Mouse (Mus musculus) hindbrain, embryonic 15.5 days (tissue): ENCODE data around the gene Stra6. TPM values are rescaled to one million over a fixed set of nuclear protein-coding genes. Genes with fewer than 3 reads are reported as not detected.

Source experiments
- ATAC-seq: fragments of 200-750 bp; cut with Nextera tagmentation; 2 replicates; pipeline ENCODE4 v1.8.0; 2017; ENCODE audit warnings: low read depth, moderate number of reproducible peaks, moderate TSS enrichment; ENCODE audit not compliant: low FRiP score
- H3K27ac ChIP-seq: fragments of 300-500 bp; sonication (generic); replicated peaks from 2 replicates; pipeline ENCODE4 v1.5.1; 2015; ENCODE audit warnings: mild to moderate bottlenecking, inconsistent platforms
- H3K27me3 ChIP-seq: fragments of 300-500 bp; sonication (generic); 2 replicates; pipeline ENCODE4 v1.6.1; 2015; ENCODE audit warnings: control low read depth, inconsistent platforms
- H3K36me3 ChIP-seq: fragments of 300-500 bp; sonication (generic); 2 replicates; pipeline ENCODE4 v1.6.1; 2015; ENCODE audit warnings: control low read depth, inconsistent platforms
- H3K4me1 ChIP-seq: fragments of 300-500 bp; sonication (generic); replicated peaks from 2 replicates; pipeline ENCODE4 v1.6.1; 2015; ENCODE audit warnings: control low read depth, inconsistent platforms
- H3K4me2 ChIP-seq: fragments of 300-500 bp; sonication (generic); 2 replicates; pipeline ENCODE4 v1.6.1; 2015; ENCODE audit warnings: moderate library complexity, mild to moderate bottlenecking, inconsistent platforms
- H3K4me3 ChIP-seq: fragments of 300-500 bp; sonication (generic); 2 replicates; pipeline ENCODE4 v1.5.1; 2015; ENCODE audit warnings: mild to moderate bottlenecking, inconsistent platforms
- H3K9ac ChIP-seq: fragments of 300-500 bp; sonication (generic); 2 replicates; pipeline ENCODE4 v1.6.1; 2015; ENCODE audit warnings: inconsistent platforms
- H3K9me3 ChIP-seq: fragments of 300-500 bp; sonication (generic); 2 replicates; pipeline ENCODE4 v1.6.1; 2016; ENCODE audit warnings: control low read depth, inconsistent platforms
- WGBS: fragments of 180-500 bp; shearing (Covaris S2); methylation state at CpG from one replicate; pipeline ENCODE4 v1.1.7; 2015; 5-methylcytosine and 5-hydroxymethylcytosine counted together
- polyA plus RNA-seq: library from polyadenylated mRNA; unstranded; fragments of >200 nt; fragmentation: Nextera tagmentation; extraction: Ambion mirVana; gene quantifications from 2 replicates; pipeline ENCODE4 v1.2.1, GENCODE M21; 2015

Gene Stra6
- 16.0 and 17.5 TPM in 2 replicates for polyA plus RNA-seq

- H3K36me3 ChIP-seq, result no peaks in the 10 kb centered on the region
- H3K4me3 ChIP-seq, result no peak within 1 kb of the TSS
- H3K27me3 ChIP-seq, result no peaks in the 10 kb centered on the region
- no peak for ATAC-seq
- H3K4me1 ChIP-seq, result peaks cover 65% of the 10 kb centered on the region
- no peak within 1 kb of the TSS for H3K27ac ChIP-seq
- no peak within 1 kb of the TSS for H3K9ac ChIP-seq
- no peak within 1 kb of the TSS for H3K4me2 ChIP-seq
- 24% methylated on average over 3 of the region's 3 CpGs for WGBS
- H3K9me3 ChIP-seq, result no peaks in the 10 kb centered on the region
Observed at GRCm38 (mm10) chr9:58063531-58063930, at the start of gene Stra6. Stra6 (plus strand) TSS chr9:58063788.

DNA sequence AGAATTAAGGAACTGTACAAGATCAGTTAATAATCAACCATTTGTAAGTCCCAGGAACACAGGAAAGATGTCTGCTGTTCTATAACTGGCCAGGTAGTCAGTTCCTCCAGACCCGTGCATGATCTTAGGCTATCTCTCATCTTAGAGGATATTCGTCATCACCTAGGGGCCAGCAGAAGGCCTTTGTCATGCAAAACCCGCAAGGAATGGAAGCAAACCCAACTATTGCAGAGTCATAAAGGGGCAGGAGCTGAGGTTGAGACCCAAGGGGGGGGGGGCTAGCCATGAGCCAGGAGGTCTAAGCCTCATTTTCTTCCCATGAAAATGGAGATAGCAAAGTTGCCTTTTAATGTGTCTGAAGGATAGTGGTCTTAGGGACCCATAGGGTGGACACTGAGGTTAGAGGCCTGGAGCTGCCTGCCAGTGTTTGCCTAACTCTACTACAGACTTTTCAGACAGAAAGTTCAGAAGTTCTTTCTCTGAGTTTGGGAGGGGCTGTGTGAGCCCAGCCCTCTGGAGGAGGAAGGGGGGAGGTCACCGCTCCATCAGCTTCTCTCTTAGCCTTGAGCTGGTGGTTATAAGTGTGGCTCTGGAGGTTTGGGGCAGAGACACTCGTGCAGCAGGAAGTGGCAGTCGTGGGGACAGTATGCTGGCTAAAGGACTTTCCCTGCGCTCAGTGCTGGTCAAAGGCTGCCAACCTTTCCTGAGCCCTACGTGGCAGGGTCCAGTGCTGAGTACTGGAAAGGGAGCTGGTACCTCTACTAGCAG lies 49.0 kb upstream of the Stra6 start:
- Histone ChIP-seq H3K9ac (no peak overlapping the region), H3K4me1 (no peaks in the 10 kb centered on the region; the same call in 1 of the 2 replicates), H3K4me2 (no peak overlapping the region), H3K27ac (no peak overlapping the region), H3K9me3 (no peaks in the 10 kb centered on the region), H3K36me3 (no peaks in the 10 kb centered on the region), H3K4me3 (no peak overlapping the region), H3K27me3 (no peaks in the 10 kb centered on the region)
- 65% methylated on average over 8 of the region's 8 CpGs for WGBS
- ATAC-seq, result no peak

DNA sequence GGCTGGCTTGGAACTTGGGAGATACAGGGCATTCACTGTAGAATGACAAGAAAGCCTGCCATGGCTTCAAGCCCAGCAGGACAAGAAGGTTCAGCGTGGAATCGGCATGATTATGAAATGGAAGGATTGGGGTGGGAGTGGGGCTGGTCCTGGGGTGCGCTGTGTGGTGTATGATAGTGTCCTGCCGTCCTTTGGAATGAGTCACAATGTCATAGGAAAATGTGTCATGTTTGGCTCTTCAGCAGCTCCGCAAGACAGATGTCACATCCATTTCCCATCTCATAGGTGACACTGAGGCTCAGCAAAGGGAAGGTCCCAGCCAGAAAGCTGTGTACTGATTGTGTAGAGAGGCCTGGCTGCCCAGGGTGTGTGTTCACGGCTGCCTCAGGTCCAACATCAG lies 47.7 kb upstream of the Stra6 start:
- H3K36me3 ChIP-seq, result no peaks in the 10 kb centered on the region
- no peak overlapping the region for H3K27ac ChIP-seq
- H3K9ac ChIP-seq, result no peak overlapping the region
- no peak overlapping the region for H3K4me3 ChIP-seq
- no peaks in the 10 kb centered on the region for H3K4me1 ChIP-seq
- WGBS, result 92% methylated on average over 6 of the region's 6 CpGs
- no peaks in the 10 kb centered on the region for H3K9me3 ChIP-seq
- no peaks in the 10 kb centered on the region for H3K27me3 ChIP-seq
- no peak overlapping the region for H3K4me2 ChIP-seq
- no peak for ATAC-seq

- Histone ChIP-seq H3K9me3 (no peaks in the 10 kb centered on the region), H3K4me1 (no peaks in the 10 kb centered on the region), H3K4me2 (no peak overlapping the region), H3K4me3 (no peak overlapping the region), H3K27me3 (no peaks in the 10 kb centered on the region), H3K9ac (no peak overlapping the region), H3K36me3 (no peaks in the 10 kb centered on the region), H3K27ac (no peak overlapping the region)
- ATAC-seq, result no peak
- WGBS, result 77% methylated on average over 3 of the region's 3 CpGs
Observed at GRCm38 (mm10) chr9:58016962-58017361, 46.6 kb upstream of the Stra6 start.

GRCm38 (mm10) chr9:58018385-58018784 lies 45.2 kb upstream of the Stra6 start:
- Histone ChIP-seq H3K27ac (no peak overlapping the region), H3K36me3 (no peaks in the 10 kb centered on the region), H3K9me3 (no peaks in the 10 kb centered on the region), H3K4me1 (no peaks in the 10 kb centered on the region), H3K9ac (no peak overlapping the region), H3K4me2 (no peak overlapping the region), H3K4me3 (no peak overlapping the region), H3K27me3 (no peaks in the 10 kb centered on the region)
- WGBS, result 87% methylated on average over 5 of the region's 5 CpGs
- no peak for ATAC-seq

DNA sequence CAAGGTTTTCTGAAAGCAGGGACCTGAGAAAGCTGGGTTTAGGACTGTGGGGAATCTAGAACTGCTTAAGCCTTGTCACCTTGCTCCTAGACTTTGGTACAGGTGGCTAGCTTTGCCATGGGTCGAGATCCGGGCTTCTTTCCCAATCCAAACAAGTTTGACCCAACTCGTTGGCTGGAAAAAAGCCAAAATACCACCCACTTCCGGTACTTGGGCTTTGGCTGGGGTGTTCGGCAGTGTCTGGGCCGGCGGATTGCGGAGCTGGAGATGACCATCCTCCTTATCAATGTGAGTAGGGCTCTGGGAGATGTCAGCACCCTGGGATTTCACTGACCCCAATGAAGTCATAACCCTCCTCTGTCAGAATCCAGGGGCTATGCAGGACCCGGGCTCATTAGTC lies 37.6 kb upstream of the Stra6 start:
- no peak overlapping the region for H3K4me3 ChIP-seq
- no peaks in the 10 kb centered on the region for H3K27me3 ChIP-seq
- no peaks in the 10 kb centered on the region for H3K4me1 ChIP-seq
- 94% methylated on average over 9 of the region's 9 CpGs for WGBS
- no peak for ATAC-seq
- H3K4me2 ChIP-seq, result no peak overlapping the region
- H3K9me3 ChIP-seq, result no peaks in the 10 kb centered on the region
- no peak overlapping the region for H3K9ac ChIP-seq
- H3K36me3 ChIP-seq, result no peaks in the 10 kb centered on the region
- H3K27ac ChIP-seq, result no peak overlapping the region

GRCm38 (mm10) chr9:58027426-58028180 lies 36.0 kb upstream of the Stra6 start:
- no peak for ATAC-seq
- H3K36me3 ChIP-seq, result no peaks in the 10 kb centered on the region
- H3K4me3 ChIP-seq, result no peak overlapping the region
- H3K4me2 ChIP-seq, result no peak overlapping the region
- H3K9me3 ChIP-seq, result no peaks in the 10 kb centered on the region
- no peaks in the 10 kb centered on the region for H3K4me1 ChIP-seq
- whole genome bisulfite sequencing, result 51% methylated on average over 2 of the region's 2 CpGs
- no peak overlapping the region for H3K9ac ChIP-seq
- no peaks in the 10 kb centered on the region for H3K27me3 ChIP-seq
- H3K27ac ChIP-seq, result no peak overlapping the region

GRCm38 (mm10) chr9:58028841-58029240 lies 34.7 kb upstream of the Stra6 start:
- no peaks in the 10 kb centered on the region for H3K4me1 ChIP-seq
- ATAC-seq, result no peak
- H3K9me3 ChIP-seq, result no peaks in the 10 kb centered on the region
- 75% methylated on average over 5 of the region's 5 CpGs for WGBS
- no peak overlapping the region for H3K9ac ChIP-seq
- no peaks in the 10 kb centered on the region for H3K27me3 ChIP-seq
- H3K27ac ChIP-seq, result no peak overlapping the region
- no peaks in the 10 kb centered on the region for H3K36me3 ChIP-seq
- no peak overlapping the region for H3K4me3 ChIP-seq
- no peak overlapping the region for H3K4me2 ChIP-seq

DNA sequence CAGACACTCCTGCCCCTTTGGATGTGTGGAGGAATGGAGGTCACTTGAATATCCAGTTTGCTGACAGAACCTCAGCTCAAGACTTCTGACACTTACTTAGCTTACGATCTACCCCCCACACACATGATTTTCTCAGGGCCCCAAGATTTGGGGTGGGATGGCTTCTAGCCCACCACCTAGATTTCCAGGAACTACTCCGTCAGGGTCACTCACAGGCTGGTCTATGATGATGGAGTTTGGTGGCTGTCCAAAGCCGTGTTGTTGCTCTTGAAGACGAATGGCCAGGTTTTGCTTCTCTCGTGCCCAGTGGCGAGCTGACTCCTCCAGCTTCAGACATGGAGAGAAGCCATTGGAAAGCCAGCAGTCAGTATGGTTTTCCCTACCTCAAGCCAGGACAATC lies 34.0 kb upstream of the Stra6 start:
- Histone ChIP-seq H3K27ac (no peak overlapping the region), H3K4me2 (no peak overlapping the region), H3K4me1 (no peaks in the 10 kb centered on the region), H3K9ac (no peak overlapping the region), H3K36me3 (no peaks in the 10 kb centered on the region), H3K4me3 (no peak overlapping the region), H3K9me3 (no peaks in the 10 kb centered on the region), H3K27me3 (no peaks in the 10 kb centered on the region)
- 84% methylated on average over 6 of the region's 6 CpGs for WGBS
- no peak for ATAC-seq

GRCm38 (mm10) chr9:58031895-58032294 lies 31.7 kb upstream of the Stra6 start:
- no peaks in the 10 kb centered on the region for H3K27me3 ChIP-seq
- no peaks in the 10 kb centered on the region for H3K9me3 ChIP-seq
- H3K9ac ChIP-seq, result no peak overlapping the region
- no peak overlapping the region for H3K4me3 ChIP-seq
- 80% methylated on average over 5 of the region's 5 CpGs for WGBS
- H3K4me1 ChIP-seq, result no peaks in the 10 kb centered on the region
- ATAC-seq, result no peak
- H3K36me3 ChIP-seq, result no peaks in the 10 kb centered on the region
- no peak overlapping the region for H3K27ac ChIP-seq
- H3K4me2 ChIP-seq, result no peak overlapping the region

GRCm38 (mm10) chr9:58035519-58035918 lies 28.1 kb upstream of the Stra6 start:
- no peak overlapping the region for H3K4me3 ChIP-seq
- peaks cover 5% of the 10 kb centered on the region; the same call in 1 of the 2 replicates for H3K4me1 ChIP-seq
- H3K4me2 ChIP-seq, result no peak overlapping the region
- no peak overlapping the region for H3K27ac ChIP-seq
- 58% methylated on average over 2 of the region's 2 CpGs for WGBS
- ATAC-seq, result 0 out of 2 replicates have a peak, but pooled peaks have one; percentile 36
- no peaks in the 10 kb centered on the region for H3K36me3 ChIP-seq
- peaks cover 10% of the 10 kb centered on the region for H3K27me3 ChIP-seq
- no peak overlapping the region for H3K9ac ChIP-seq
- H3K9me3 ChIP-seq, result no peaks in the 10 kb centered on the region

- H3K36me3 ChIP-seq, result no peaks in the 10 kb centered on the region
- no peak overlapping the region for H3K27ac ChIP-seq
- H3K4me3 ChIP-seq, result no peak overlapping the region
- H3K4me1 ChIP-seq, result peaks cover 11% of the 10 kb centered on the region
- H3K4me2 ChIP-seq, result no peak overlapping the region
- no peak for ATAC-seq
- no peak overlapping the region for H3K9ac ChIP-seq
- WGBS, result 81% methylated on average over 7 of the region's 7 CpGs
- no peaks in the 10 kb centered on the region for H3K9me3 ChIP-seq
- peaks cover 10% of the 10 kb centered on the region for H3K27me3 ChIP-seq
Observed at GRCm38 (mm10) chr9:58035951-58036698, 27.5 kb upstream of the Stra6 start.
